Mouse (Mus musculus) kidney, postnatal 14 days (tissue): ENCODE data around the gene Trpm3.

ENCODE experiments used
- DNase-seq: peaks from one replicate; pipeline ENCODE4 v3.0.0; 2022; ENCODE audit warnings: mixed read lengths

The Trpm3 gene

DNA sequence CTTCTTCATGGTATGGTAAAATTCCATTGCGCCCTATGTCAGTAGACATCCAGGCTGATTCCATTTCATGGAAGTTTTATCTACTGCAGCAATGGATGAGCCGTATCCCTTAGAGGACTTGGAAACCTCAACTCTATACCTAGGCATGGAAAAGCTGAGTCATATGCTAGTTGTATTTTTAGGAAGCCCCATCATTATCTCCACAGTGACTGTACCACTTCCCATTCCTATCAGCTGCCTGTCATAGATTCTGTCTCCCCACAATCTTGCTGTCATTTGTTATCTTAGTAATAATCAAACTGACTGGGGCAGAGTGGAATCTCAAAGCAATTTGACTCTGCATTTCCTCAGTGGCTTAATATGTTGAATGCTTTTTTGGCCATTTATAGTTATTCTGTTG is 169.2 kb downstream of the Trpm3 start:
- DNase-seq, result no peak

DNA sequence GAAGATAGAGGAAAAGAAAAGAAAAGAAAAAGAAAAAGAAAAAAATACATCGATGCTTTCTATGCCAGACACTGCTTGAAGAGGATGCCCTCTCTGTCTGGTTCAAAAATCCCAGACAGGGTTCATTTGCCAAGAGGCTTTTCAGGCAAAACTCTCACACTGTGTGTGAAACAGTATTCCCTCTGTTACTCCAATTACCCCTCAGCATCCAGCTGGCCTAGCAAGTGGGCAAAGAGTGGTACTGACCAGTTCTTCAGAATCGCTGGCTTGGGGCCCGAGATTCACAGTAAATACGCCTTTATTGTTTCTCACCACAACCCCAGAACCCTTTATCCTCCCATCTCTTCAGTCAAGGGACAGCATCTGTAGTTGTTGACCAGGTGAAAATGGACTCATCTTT is 178.5 kb downstream of the Trpm3 start:
- DNase-seq, result no peak

DNA sequence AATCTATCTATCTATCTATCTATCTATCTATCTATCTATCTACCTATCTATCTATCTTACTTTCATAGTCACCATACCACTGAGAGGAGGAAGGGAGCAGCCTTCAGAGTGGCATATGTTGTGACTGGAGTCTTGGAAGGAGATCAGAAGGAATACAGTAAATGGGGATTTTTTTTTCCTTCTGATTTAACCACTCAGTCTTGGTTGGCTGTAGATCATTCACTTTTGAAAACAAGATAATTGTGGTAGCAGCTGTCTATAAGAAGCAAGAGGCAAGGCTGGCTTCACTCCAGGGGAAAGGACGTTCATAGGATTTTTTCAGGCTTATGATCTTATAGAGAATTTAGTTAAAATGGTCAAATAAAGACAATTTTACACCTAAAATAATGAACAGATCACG is 188.0 kb downstream of the Trpm3 start:
- no peak for DNase-seq

GRCm38 (mm10) chr19:22327226-22327625 is 188.4 kb downstream of the Trpm3 start:
- DNase-seq, result no peak

GRCm38 (mm10) chr19:22336278-22336677 is 197.4 kb downstream of the Trpm3 start:
- DNase-seq, result no peak

DNA sequence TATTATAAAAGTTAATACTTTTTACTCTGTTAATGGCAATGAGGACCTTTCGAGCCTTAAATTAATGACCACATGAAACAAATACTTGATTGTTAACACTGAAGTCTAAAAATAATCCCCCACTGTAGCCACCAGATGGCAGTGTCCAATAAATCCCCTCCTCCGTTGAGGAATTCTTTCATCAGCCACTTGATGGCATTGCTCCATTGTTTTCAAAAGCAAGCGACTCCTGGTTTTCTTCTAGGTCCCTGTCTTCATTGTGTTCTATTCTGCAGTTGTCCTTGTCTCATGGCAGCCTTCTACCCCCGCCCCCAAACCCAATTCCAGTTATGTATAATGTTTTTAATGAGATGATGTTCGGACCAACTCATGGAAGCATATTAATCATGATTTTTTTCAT is 198.6 kb downstream of the Trpm3 start:
- peak; percentile 61 for DNase-seq

DNA sequence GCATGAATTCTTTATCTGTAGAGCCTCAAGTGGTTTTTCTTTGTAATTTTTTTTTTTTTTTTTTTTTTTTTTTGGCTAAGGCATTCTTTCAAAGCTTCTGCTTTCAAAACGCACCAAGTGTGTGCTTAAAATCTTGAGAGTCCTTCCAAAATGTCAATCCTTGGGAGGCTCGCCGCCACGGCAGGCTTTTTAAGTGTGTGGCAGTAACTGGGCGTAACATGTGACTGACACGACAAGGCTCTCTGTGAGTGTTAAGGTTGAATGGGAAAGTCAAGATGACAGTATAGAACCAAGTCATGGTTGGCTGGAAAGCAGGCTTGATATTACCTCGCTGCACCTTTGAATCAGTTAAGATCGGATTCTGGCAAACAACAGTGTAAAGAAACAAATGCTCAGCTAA is 200.1 kb downstream of the Trpm3 start:
- DNase-seq, result no peak

DNA sequence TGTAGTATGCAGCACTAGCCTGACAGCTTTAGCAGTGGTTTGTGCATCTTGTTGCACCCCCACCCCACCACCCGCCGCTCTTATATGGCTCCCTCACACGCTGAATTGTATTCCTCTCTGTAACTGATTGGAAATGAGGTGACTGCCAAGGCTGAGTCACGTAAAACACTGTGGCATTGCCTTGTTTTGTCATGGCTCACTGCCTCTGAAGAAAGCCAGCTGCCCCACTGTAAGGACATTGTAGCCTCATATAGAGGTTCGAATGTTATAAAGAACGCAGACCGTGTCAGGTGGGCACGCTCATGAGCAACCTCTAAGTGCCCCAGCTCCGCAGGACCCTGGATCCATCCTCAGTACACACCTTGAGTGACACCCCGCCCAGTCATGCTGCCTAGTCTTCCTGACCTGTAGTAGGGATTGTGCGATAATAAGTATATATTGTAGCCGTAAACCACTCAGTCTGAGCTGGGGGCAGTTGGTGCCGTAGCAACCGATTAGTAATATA is 215.2 kb downstream of the Trpm3 start:
- no peak for DNase-seq

DNA sequence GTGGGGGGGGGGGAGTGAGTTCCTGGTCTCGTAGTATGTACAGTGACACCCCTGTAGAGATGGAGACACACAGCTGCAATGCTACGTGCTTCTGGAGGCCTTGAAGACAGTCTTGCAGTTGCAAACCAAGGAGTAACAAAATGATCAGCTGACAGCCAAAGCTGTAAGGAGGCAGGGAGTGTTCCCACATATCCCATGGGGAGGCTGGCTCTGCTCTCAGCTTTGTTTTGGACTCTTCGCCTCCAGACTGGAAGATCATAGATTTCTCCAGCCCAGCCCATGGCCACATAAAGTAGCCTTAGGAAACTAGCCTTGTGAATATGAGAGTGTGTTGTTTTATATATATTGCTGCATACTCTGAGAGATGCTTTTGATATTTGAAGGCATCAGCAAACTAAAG is 248.0 kb downstream of the Trpm3 start:
- no peak for DNase-seq

DNA sequence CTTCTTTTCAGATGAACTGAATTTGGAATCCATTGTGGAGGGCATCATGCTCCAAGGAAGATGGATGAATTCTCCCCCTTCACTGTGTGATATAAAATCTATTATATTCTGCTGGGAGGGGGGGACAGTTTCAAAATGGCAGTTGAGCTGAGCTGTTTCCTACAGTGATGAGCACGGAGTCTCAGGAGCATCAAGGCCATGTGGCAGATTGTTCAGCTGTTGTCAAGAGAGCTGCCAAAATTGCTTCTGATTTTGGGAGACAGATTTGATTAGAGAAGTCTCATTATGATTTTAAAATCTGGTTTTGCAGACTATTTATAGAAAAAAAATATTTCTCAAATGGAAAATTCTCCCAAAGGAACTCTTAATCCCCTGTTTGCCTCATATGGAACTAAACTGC is 255.9 kb downstream of the Trpm3 start:
- DNase-seq, result no peak

DNA sequence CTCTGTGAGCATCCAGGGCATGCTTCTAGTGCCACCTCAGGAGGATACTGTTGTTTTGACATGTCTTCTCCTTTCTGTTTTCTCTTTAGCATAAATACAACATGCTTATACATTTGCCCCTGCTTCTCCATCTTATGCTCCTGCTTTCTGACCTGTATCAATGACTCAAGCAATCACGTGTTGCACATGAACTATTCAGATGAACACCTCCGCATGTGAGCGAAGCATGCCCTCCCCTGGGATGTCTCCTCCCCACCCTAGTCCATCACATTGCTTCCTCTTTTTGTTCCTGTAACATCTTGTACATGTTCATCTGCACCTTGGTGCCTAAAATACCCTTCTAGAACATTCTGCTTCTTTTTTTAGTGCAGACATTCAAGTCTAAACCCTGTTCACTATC is 265.2 kb downstream of the Trpm3 start:
- no peak for DNase-seq

DNA sequence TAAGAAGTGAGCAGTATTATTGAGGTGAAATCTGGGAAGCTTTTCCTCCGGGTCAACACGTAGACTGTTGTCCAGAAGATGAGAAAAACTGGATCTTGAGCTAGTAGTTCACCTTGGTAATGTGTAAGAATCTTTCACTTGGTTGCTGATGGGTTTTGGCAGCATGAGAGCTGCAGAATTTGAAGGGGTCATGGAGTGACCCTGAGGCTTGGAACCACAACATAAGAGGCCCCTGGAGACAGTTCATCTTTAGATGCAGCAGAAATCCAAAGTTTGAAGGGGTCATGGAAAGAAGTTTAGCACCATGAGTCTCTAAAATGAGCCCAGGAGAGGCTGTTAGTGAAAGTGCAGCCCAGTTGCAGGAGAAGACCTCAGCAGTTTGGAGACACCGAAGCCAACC is 279.4 kb downstream of the Trpm3 start:
- no peak for DNase-seq

- no peak for DNase-seq
Observed at GRCm38 (mm10) chr19:22437207-22437606, 298.4 kb downstream of the Trpm3 start.

GRCm38 (mm10) chr19:22447418-22448339 is 308.8 kb downstream of the Trpm3 start:
- DNase-seq, result peak; percentile 5

GRCm38 (mm10) chr19:22448340-22449288 is 309.8 kb downstream of the Trpm3 start:
- DNase-seq, result no peak

GRCm38 (mm10) chr19:22451290-22451689 is 312.4 kb downstream of the Trpm3 start:
- no peak for DNase-seq

DNA sequence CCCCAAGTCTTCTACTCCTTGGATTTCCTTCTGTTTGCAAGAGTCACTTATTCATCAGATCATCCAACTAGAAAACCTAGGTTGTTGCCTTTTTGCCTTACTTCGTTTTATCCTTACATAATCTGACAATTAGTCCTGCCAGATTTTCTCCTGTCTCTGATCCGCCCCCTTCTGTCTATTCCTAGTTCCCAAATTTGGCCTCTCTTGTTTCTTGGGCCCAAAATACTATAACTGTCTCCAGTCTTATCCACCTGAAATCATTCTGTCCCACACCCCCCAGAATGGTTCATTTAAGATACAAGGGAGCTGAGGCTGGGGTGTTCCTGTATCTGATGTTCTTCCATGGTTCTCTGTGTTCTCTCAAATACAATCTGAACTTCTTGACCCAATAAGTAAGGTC is 318.1 kb downstream of the Trpm3 start:
- no peak for DNase-seq

DNA sequence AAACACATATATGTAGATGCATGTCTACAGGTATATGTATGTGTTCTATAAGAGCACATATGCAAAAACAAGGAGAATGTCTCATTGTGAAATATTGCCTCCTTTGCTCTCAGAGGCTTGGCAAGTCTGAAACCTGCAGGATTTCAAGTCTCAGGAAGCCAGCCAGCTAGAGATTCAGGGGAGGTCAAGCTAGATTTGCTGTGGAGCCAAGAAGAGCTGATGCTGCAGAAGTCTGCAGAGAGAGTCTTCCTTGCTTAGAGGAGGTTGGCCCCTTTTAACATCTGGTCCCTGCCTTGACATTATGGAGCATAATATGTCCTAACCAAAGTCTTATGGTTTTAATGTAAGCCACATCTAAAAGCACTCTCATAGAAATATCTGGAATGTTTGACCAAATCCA is 323.2 kb downstream of the Trpm3 start:
- no peak for DNase-seq

DNA sequence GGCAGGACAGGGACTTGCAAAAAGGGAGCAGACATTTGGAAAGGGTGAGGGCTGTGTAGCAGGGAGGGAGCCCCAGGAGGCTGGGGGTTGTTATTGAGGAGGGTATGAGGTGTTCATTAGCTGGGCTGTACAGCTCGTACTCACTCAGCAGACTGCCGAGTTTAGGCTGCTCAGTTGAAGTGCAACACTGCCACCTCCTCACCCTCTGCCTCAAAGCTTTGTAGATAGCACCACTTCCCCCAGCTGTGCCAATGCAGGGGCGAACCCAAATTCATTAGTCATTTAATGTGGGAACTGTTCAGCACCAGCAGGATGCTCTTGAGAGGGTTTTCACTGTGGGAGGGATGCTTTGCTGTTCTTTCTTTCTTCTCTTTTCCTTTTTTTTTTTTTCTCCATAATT is 324.7 kb downstream of the Trpm3 start:
- no peak for DNase-seq

- DNase-seq, result no peak
Observed at GRCm38 (mm10) chr19:22469608-22470007, 330.8 kb downstream of the Trpm3 start.

DNA sequence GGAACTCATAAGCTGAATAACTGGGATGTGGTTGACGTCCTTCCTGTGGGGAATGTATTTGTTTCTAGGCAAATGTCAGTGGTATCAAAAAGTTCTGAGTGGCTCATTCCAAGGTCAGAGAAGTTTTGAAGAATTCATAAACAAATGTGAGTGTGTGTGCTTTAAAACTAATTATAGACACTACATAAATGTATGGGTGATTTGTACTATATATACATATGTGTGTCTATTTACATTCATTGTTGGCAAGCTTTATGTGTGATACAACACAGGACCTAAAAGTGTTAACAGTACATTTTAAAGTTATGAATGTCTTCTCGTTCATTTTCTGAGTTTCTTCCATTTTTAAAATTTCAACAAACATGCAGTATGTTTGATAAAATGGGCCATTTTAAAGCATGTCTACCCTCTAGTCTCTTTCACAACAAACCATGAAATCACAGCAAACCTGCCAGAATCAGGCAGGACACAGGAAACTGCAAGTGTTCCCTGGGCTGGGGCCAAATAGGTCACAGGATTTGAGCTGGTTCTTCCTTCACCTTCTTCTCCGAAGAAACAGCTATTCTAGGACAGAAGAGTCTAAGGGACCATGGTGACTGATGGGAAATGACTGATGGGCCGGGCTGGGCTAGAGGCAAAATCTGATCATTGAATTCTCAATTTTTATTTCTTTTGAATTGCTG is 334.3 kb downstream of the Trpm3 start:
- no peak for DNase-seq

DNA sequence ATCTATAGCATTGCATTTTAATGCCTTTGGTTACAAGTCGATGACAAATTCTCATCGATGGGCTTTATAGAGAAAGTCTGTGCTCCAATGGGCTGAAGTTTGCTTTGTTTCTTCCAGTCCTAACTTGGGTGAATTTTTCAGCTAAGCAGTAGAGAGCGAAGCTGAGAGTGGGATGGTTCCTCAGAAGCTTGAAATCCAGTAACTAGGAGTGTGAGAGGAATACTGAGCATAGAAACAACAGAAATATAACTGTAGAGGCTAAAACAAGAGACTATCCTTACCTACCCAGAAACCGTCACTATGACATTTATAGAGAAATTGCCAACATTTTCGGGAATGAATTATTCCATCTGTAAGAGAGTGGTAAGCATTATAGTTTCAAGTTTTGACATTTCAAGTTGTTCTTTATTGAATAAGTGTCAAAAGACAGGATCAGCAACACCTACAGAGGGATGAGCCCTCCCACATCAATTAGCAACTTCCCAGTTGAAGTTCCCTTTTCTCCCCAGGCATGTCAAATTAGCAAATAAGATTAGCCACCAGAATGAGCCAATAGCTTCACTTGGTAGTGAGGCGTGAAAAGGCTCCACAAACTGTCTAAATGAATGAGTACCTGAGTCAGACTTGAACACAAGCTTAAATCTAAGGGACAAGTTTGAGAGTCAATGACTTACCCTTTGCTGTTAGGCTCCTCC is 339.6 kb downstream of the Trpm3 start:
- no peak for DNase-seq
